19 mouse cellular contexts compared by ENCODE assay signal in genomic region chr5:85751649-85752048, GRCm38 (mm10).
A peak's percentile ranks its signal among the peaks of the same experiment; 100 is the strongest.
DNase-seq lines count a peak whose midpoint lies in the region; ATAC-seq lines count a peak whose summit lies in the region.
"Had no signal": no experiment of that assay in that cellular context is flagged by ENCODE, and none has a peak within 500 bp of the region (broad histone marks: within the 10 kb centered on the region; RNA-seq: fewer than 3 reads in every experiment).

No protein-coding gene starts in this region.

- no peak overlapping the region for H3K9ac ChIP-seq in forebrain, embryonic 14.5 days (ENCODE audit: low read length)
- H3K9ac ChIP-seq in forebrain, embryonic 11.5 days (ENCODE audit: low read length), result no peak overlapping the region
- H3K9ac ChIP-seq in hindbrain, embryonic 16.5 days (ENCODE audit: low read depth, low read length), result no peak overlapping the region
- no peak overlapping the region for H3K9ac ChIP-seq in hindbrain, embryonic 11.5 days (ENCODE audit: low read depth, low read length)
- H3K9ac ChIP-seq in midbrain, embryonic 16.5 days (ENCODE audit: low read depth, low read length), result no peak overlapping the region
- H3K9ac ChIP-seq in midbrain, embryonic 13.5 days (replicated peaks), result no peak overlapping the region
- H3K9ac ChIP-seq: hindbrain, embryonic 15.5 days had no signal

- no peak overlapping the region for H3K27ac ChIP-seq in forebrain, embryonic 14.5 days (ENCODE audit: low read depth, low read length)
- no peak overlapping the region for H3K27ac ChIP-seq in forebrain, embryonic 11.5 days (ENCODE audit: low read depth, low read length)
- no peak overlapping the region for H3K27ac ChIP-seq in hindbrain, embryonic 16.5 days (ENCODE audit: low read depth, low read length)
- no peak overlapping the region for H3K27ac ChIP-seq in hindbrain, embryonic 11.5 days (ENCODE audit: low read depth, low read length)
- H3K27ac ChIP-seq in midbrain, embryonic 16.5 days (ENCODE audit: low read length), result no peak overlapping the region
- no peak overlapping the region for H3K27ac ChIP-seq in midbrain, embryonic 13.5 days
- H3K27ac ChIP-seq: heart, embryonic 10.5 days; hindbrain, embryonic 15.5 days had no signal

- peaks cover 6% of the 10 kb centered on the region for H3K4me1 ChIP-seq in forebrain, embryonic 14.5 days (ENCODE audit: control insufficient read depth, insufficient read depth, low read length)
- H3K4me1 ChIP-seq in forebrain, embryonic 11.5 days (replicated peaks; ENCODE audit: control insufficient read depth, insufficient read depth, low read length), result 0 out of 2 replicates have a peak, but pooled peaks cover 3% of the 10 kb centered on the region
- no peaks in the 10 kb centered on the region for H3K4me1 ChIP-seq in hindbrain, embryonic 16.5 days (ENCODE audit: control insufficient read depth, insufficient read depth, low read depth, low read length)
- H3K4me1 ChIP-seq in hindbrain, embryonic 11.5 days (replicated peaks; ENCODE audit: control insufficient read depth, insufficient read depth, low read length), result no peaks in the 10 kb centered on the region
- H3K4me1 ChIP-seq in midbrain, embryonic 16.5 days (ENCODE audit: control insufficient read depth, insufficient read depth, low read length), result peaks cover 3% of the 10 kb centered on the region; the same call in 1 of the 2 replicates
- H3K4me1 ChIP-seq in midbrain, embryonic 13.5 days (replicated peaks), result no peaks in the 10 kb centered on the region
- H3K4me1 ChIP-seq: heart, embryonic 10.5 days; hindbrain, embryonic 15.5 days had no signal

- H3K4me2 ChIP-seq in forebrain, embryonic 14.5 days (ENCODE audit: low read length), result no peak overlapping the region
- H3K4me2 ChIP-seq in forebrain, embryonic 11.5 days (ENCODE audit: low read depth, low read length, severe bottlenecking), result no peak overlapping the region
- H3K4me2 ChIP-seq in hindbrain, embryonic 16.5 days (ENCODE audit: low read length), result no peak overlapping the region
- H3K4me2 ChIP-seq in hindbrain, embryonic 11.5 days (replicated peaks; ENCODE audit: low read depth, low read length), result no peak overlapping the region
- no peak overlapping the region for H3K4me2 ChIP-seq in midbrain, embryonic 16.5 days (ENCODE audit: low read length)
- no peak overlapping the region for H3K4me2 ChIP-seq in midbrain, embryonic 13.5 days (replicated peaks)
- H3K4me2 ChIP-seq: hindbrain, embryonic 15.5 days had no signal

- peak; percentile 81 for ATAC-seq in forebrain, embryonic 14.5 days
- ATAC-seq in forebrain, embryonic 11.5 days (replicated peaks; ENCODE audit: low FRiP score), result no peak
- peak; percentile 66; the same call in 1 of the 2 replicates for ATAC-seq in hindbrain, embryonic 16.5 days
- no peak for ATAC-seq in hindbrain, embryonic 11.5 days (ENCODE audit: low FRiP score)
- peak; percentile 58 for ATAC-seq in midbrain, embryonic 16.5 days
- no peak for ATAC-seq in midbrain, embryonic 13.5 days
- ATAC-seq: activated CD4-positive, CD25-positive, alpha-beta regulatory T cell, adult 4 months; inflammation-experienced regulatory T-cells, adult 6 months; intestine, postnatal 0 days; Patski had no signal

- DNase-seq in forebrain, embryonic 14.5 days (ENCODE audit: low spot score), result peak; percentile 82
- DNase-seq in forebrain, embryonic 11.5 days (ENCODE audit: low spot score), result no peak
- no peak for DNase-seq in hindbrain, embryonic 11.5 days (ENCODE audit: low spot score)
- DNase-seq: adrenal gland, postnatal 14 days; cerebellum, adult 18-20 months; gastrocnemius, postnatal 10 days; heart, adult 18-20 months; heart, postnatal 10 days; heart, postnatal 4 days had no signal

- 11% methylated on average over 2 of the region's 2 CpGs for WGBS in forebrain, embryonic 14.5 days
- 65% methylated on average over 2 of the region's 2 CpGs for WGBS in forebrain, embryonic 11.5 days
- WGBS in hindbrain, embryonic 16.5 days, result 50% methylated on average over 2 of the region's 2 CpGs
- 79% methylated on average over 2 of the region's 2 CpGs for WGBS in hindbrain, embryonic 11.5 days
- WGBS in midbrain, embryonic 16.5 days, result 55% methylated on average over 2 of the region's 2 CpGs
- WGBS in midbrain, embryonic 13.5 days, result 64% methylated on average over 2 of the region's 2 CpGs

- no peaks in the 10 kb centered on the region for H3K36me3 ChIP-seq in forebrain, embryonic 14.5 days (ENCODE audit: control insufficient read depth, insufficient read depth, low read length)
- no peaks in the 10 kb centered on the region for H3K36me3 ChIP-seq in forebrain, embryonic 11.5 days (ENCODE audit: control insufficient read depth, insufficient read depth, low read length)
- H3K36me3 ChIP-seq in hindbrain, embryonic 16.5 days (ENCODE audit: control insufficient read depth, insufficient read depth, low read length), result no peaks in the 10 kb centered on the region
- H3K36me3 ChIP-seq in hindbrain, embryonic 11.5 days (ENCODE audit: control insufficient read depth, insufficient read depth, low read length), result no peaks in the 10 kb centered on the region
- H3K36me3 ChIP-seq in midbrain, embryonic 16.5 days (ENCODE audit: control insufficient read depth, insufficient read depth, low read length), result no peaks in the 10 kb centered on the region
- H3K36me3 ChIP-seq in midbrain, embryonic 13.5 days, result no peaks in the 10 kb centered on the region
- H3K36me3 ChIP-seq: heart, embryonic 10.5 days; hindbrain, embryonic 15.5 days had no signal

- H3K9me3 ChIP-seq in forebrain, embryonic 14.5 days (replicated peaks; ENCODE audit: control insufficient read depth, low read length), result no peaks in the 10 kb centered on the region
- no peaks in the 10 kb centered on the region for H3K9me3 ChIP-seq in forebrain, embryonic 11.5 days (ENCODE audit: control insufficient read depth, low read length)
- H3K9me3 ChIP-seq in hindbrain, embryonic 16.5 days (ENCODE audit: control insufficient read depth, low read length), result no peaks in the 10 kb centered on the region
- no peaks in the 10 kb centered on the region for H3K9me3 ChIP-seq in hindbrain, embryonic 11.5 days (ENCODE audit: control insufficient read depth, low read length)
- H3K9me3 ChIP-seq in midbrain, embryonic 16.5 days (replicated peaks; ENCODE audit: control insufficient read depth, low read length, poor library complexity, severe bottlenecking), result no peaks in the 10 kb centered on the region
- H3K9me3 ChIP-seq in midbrain, embryonic 13.5 days, result no peaks in the 10 kb centered on the region
- H3K9me3 ChIP-seq: heart, embryonic 10.5 days; hindbrain, embryonic 15.5 days had no signal

- no peak overlapping the region for H3K4me3 ChIP-seq in forebrain, embryonic 14.5 days (ENCODE audit: low read depth, low read length)
- H3K4me3 ChIP-seq in forebrain, embryonic 11.5 days (ENCODE audit: low read depth, low read length), result no peak overlapping the region
- no peak overlapping the region for H3K4me3 ChIP-seq in hindbrain, embryonic 16.5 days (ENCODE audit: low read length)
- no peak overlapping the region for H3K4me3 ChIP-seq in hindbrain, embryonic 11.5 days (ENCODE audit: low read depth, low read length)
- no peak overlapping the region for H3K4me3 ChIP-seq in midbrain, embryonic 16.5 days (ENCODE audit: low read depth, low read length)
- no peak overlapping the region for H3K4me3 ChIP-seq in midbrain, embryonic 13.5 days (replicated peaks)
- H3K4me3 ChIP-seq: heart, embryonic 10.5 days; hindbrain, embryonic 15.5 days had no signal

- H3K27me3 ChIP-seq in forebrain, embryonic 14.5 days (replicated peaks; ENCODE audit: control insufficient read depth, insufficient read depth, low read length), result no peaks in the 10 kb centered on the region
- no peaks in the 10 kb centered on the region for H3K27me3 ChIP-seq in forebrain, embryonic 11.5 days (ENCODE audit: control insufficient read depth, insufficient read depth, low read length)
- H3K27me3 ChIP-seq in hindbrain, embryonic 16.5 days (replicated peaks; ENCODE audit: control insufficient read depth, insufficient read depth, low read length), result no peaks in the 10 kb centered on the region
- no peaks in the 10 kb centered on the region for H3K27me3 ChIP-seq in hindbrain, embryonic 11.5 days (ENCODE audit: control insufficient read depth, insufficient read depth, low read length)
- no peaks in the 10 kb centered on the region for H3K27me3 ChIP-seq in midbrain, embryonic 16.5 days (ENCODE audit: control insufficient read depth, insufficient read depth, low read depth, low read length)
- H3K27me3 ChIP-seq in midbrain, embryonic 13.5 days, result no peaks in the 10 kb centered on the region
- H3K27me3 ChIP-seq: CH12.LX; hindbrain, embryonic 15.5 days; Patski had no signal

Comparison
In these comparisons a context has a peak if more than half of its experiments do, and no peak if none do; other contexts are left out.
1. ATAC-seq: peak in forebrain, embryonic 14.5 days (single experiment), hindbrain, embryonic 16.5 days (single experiment) and midbrain, embryonic 16.5 days (single experiment); none in forebrain, embryonic 11.5 days (single experiment), hindbrain, embryonic 11.5 days (single experiment) and midbrain, embryonic 13.5 days (single experiment).